Mouse (Mus musculus): ENCODE data around the gene Arhgap31.

Gene Arhgap31

GRCm38 (mm10) chr16:38712581-38713403 lies at the start of gene Arhgap31:
TSS of gene Arhgap31 (minus strand) at chr16:38713274.
- DNase-seq (ENCODE audit: low spot score in 2 of 2): peak; percentile 47 to 56

- DNase-seq (ENCODE audit: low spot score in 2 of 2): no peak
Measured at GRCm38 (mm10) chr16:38762401-38762800, 49.3 kb upstream of the Arhgap31 start.

- no peak for DNase-seq (ENCODE audit: low spot score in 2 of 2)
Measured at GRCm38 (mm10) chr16:38761972-38762371, 48.9 kb upstream of the Arhgap31 start.

- no peak for DNase-seq (ENCODE audit: low spot score in 2 of 2)
Measured at GRCm38 (mm10) chr16:38760834-38761375, 47.8 kb upstream of the Arhgap31 start.

GRCm38 (mm10) chr16:38760239-38760638 lies 47.2 kb upstream of the Arhgap31 start:
- no peak for DNase-seq (ENCODE audit: low spot score in 2 of 2)

- DNase-seq (ENCODE audit: low spot score in 2 of 2): no peak
Measured at GRCm38 (mm10) chr16:38758104-38758861, 45.2 kb upstream of the Arhgap31 start.

- no peak for DNase-seq (ENCODE audit: low spot score in 2 of 2)
Measured at GRCm38 (mm10) chr16:38757626-38758025, 44.6 kb upstream of the Arhgap31 start.

GRCm38 (mm10) chr16:38756572-38756971 lies 43.5 kb upstream of the Arhgap31 start:
- no peak for DNase-seq (ENCODE audit: low spot score in 2 of 2)

GRCm38 (mm10) chr16:38756177-38756503 lies 43.1 kb upstream of the Arhgap31 start:
- no peak for DNase-seq (ENCODE audit: low spot score in 2 of 2)

- DNase-seq (ENCODE audit: low spot score in 2 of 2): no peak
Measured at GRCm38 (mm10) chr16:38755452-38756176, 42.5 kb upstream of the Arhgap31 start.

GRCm38 (mm10) chr16:38753631-38754030 lies 40.6 kb upstream of the Arhgap31 start:
- no peak for DNase-seq (ENCODE audit: low spot score in 2 of 2)

- no peak for DNase-seq (ENCODE audit: low spot score in 2 of 2)
Measured at GRCm38 (mm10) chr16:38750803-38751202, 37.7 kb upstream of the Arhgap31 start.

GRCm38 (mm10) chr16:38743941-38744673 lies 31.0 kb upstream of the Arhgap31 start:
- no peak for DNase-seq (ENCODE audit: low spot score in 2 of 2)

- DNase-seq (ENCODE audit: low spot score in 2 of 2): peak in 1 of 2 experiments; percentile 36
Measured at GRCm38 (mm10) chr16:38742659-38743131, 29.6 kb upstream of the Arhgap31 start.

GRCm38 (mm10) chr16:38742113-38742658 lies 29.1 kb upstream of the Arhgap31 start, which contains the start of gene B4galt4:
TSS of gene B4galt4 (plus strand) at chr16:38742264.
- DNase-seq (ENCODE audit: low spot score in 2 of 2): peak; percentile 69 to 77

GRCm38 (mm10) chr16:38741204-38741903 lies 28.3 kb upstream of the Arhgap31 start:
- DNase-seq (ENCODE audit: low spot score in 2 of 2): no peak

- DNase-seq (ENCODE audit: low spot score in 2 of 2): no peak
Measured at GRCm38 (mm10) chr16:38730921-38731320, 17.8 kb upstream of the Arhgap31 start.

GRCm38 (mm10) chr16:38729610-38730288 lies 16.7 kb upstream of the Arhgap31 start:
- DNase-seq (ENCODE audit: low spot score in 2 of 2): no peak

GRCm38 (mm10) chr16:38729139-38729538 lies 16.1 kb upstream of the Arhgap31 start:
- DNase-seq (ENCODE audit: low spot score in 2 of 2): no peak

Data from frontal cortex, postnatal 25 days (tissue).